Mouse (Mus musculus): ENCODE measurements around the gene Grin2b. TPM values are rescaled to one million over a fixed set of nuclear protein-coding genes. Genes with fewer than 3 reads are reported as not detected.
"Not testable (repeated sequence)": the region's sequence is repeated elsewhere in the genome, so short reads cannot be mapped to it uniquely, and the experiment has no call there.

Grin2b gene
- polyA plus RNA-seq, 1 experiment from 2014 or later = 0.31 TPM

GRCm38 (mm10) chr6:135681423-135681822 lies 491.9 kb downstream of the Grin2b start:
- H3K36me3 ChIP-seq (replicated peaks); H3K4me3 ChIP-seq; H3K27me3 ChIP-seq (ENCODE audit: poor library complexity, severe bottlenecking); H3K27ac ChIP-seq; H3K4me1 ChIP-seq; DNase-seq (ENCODE audit: extremely low spot score, low spot score); H3K9me3 ChIP-seq: not testable (repeated sequence)
- WGBS = 91% methylated on average over 4 of the region's 4 CpGs

GRCm38 (mm10) chr6:135680105-135680710 lies 493.1 kb downstream of the Grin2b start:
- Histone ChIP-seq H3K4me3 (no peak overlapping the region), H3K27me3 (ENCODE audit: poor library complexity, severe bottlenecking) (no peaks in the 10 kb centered on the region), H3K9me3 (no peaks in the 10 kb centered on the region), H3K27ac (no peak overlapping the region), H3K36me3 (replicated peaks) (no peaks in the 10 kb centered on the region), H3K4me1 (no peaks in the 10 kb centered on the region)
- WGBS = 91% methylated on average over 14 of the region's 14 CpGs
- DNase-seq (ENCODE audit: extremely low spot score, low spot score) = no peak

- no peaks in the 10 kb centered on the region for H3K27me3 ChIP-seq (ENCODE audit: poor library complexity, severe bottlenecking)
- no peaks in the 10 kb centered on the region for H3K9me3 ChIP-seq
- no peak for DNase-seq (ENCODE audit: extremely low spot score, low spot score)
- no peaks in the 10 kb centered on the region for H3K4me1 ChIP-seq
- no peak overlapping the region for H3K4me3 ChIP-seq
- 79% methylated on average over 4 of the region's 4 CpGs for WGBS
- H3K27ac ChIP-seq = no peak overlapping the region
- no peaks in the 10 kb centered on the region for H3K36me3 ChIP-seq (replicated peaks)
Observed at GRCm38 (mm10) chr6:135674380-135674779, 498.9 kb downstream of the Grin2b start.

- H3K9me3 ChIP-seq = no peaks in the 10 kb centered on the region
- H3K27me3 ChIP-seq (ENCODE audit: poor library complexity, severe bottlenecking) = no peaks in the 10 kb centered on the region
- H3K27ac ChIP-seq = no peak overlapping the region
- DNase-seq (ENCODE audit: extremely low spot score, low spot score) = no peak
- no peaks in the 10 kb centered on the region for H3K36me3 ChIP-seq (replicated peaks)
- no peak overlapping the region for H3K4me3 ChIP-seq
- no peaks in the 10 kb centered on the region for H3K4me1 ChIP-seq
Observed at GRCm38 (mm10) chr6:135672003-135672402, 501.3 kb downstream of the Grin2b start.

Small RNA genes lying within 50 kb of the gene (microRNA-seq; reads per million reads assigned to microRNA genes)
- gene Gm22892 = not detected

Other genes starting within 250 kb of the Grin2b start
- gene Gm8994, start 154.0 kb upstream of the Grin2b start, polyA plus RNA-seq (2016; fragmentation: Nextera tagmentation; extraction: Ambion mirVana) = not detected in 2 replicates
- gene E330021D16Rik, start 242.1 kb upstream of the Grin2b start, polyA plus RNA-seq (2016; fragmentation: Nextera tagmentation; extraction: Ambion mirVana) = not detected in 2 replicates

All from forebrain, embryonic 10.5 days (tissue).